Mouse (Mus musculus) hindbrain, postnatal 0 days (tissue): ENCODE measurements at regions not wholly inside any gene's neighbourhood (a gene's known extent, or its start where the extent isn't known, plus 50 kb on each side); places are given as distances from the start of the nearest gene placed in this dataset.
A peak's percentile ranks its signal among the peaks of the same experiment; 100 is the strongest.

Source experiments
- ATAC-seq: fragments of 200-750 bp; cut with Nextera tagmentation; 2 replicates; pipeline ENCODE4 v1.8.0; 2017; ENCODE audit warnings: mild to moderate bottlenecking, moderate TSS enrichment, moderate library complexity
- DNase-seq: peaks from one replicate; pipeline ENCODE4 v3.0.0-alpha.2; 2015; ENCODE audit warnings: low spot score
- H3K27ac ChIP-seq: fragments of 300-500 bp; sonication (generic); 2 replicates; pipeline ENCODE4 v1.5.1; 2014; ENCODE audit warnings: mild to moderate bottlenecking
- H3K27me3 ChIP-seq: fragments of 300-500 bp; sonication (generic); 2 replicates; pipeline ENCODE4 v1.6.1; 2014; ENCODE audit warnings: low read length, mixed read lengths; ENCODE audit not compliant: insufficient read depth
- H3K36me3 ChIP-seq: fragments of 300-500 bp; sonication (generic); 2 replicates; pipeline ENCODE4 v1.6.1; 2014; ENCODE audit warnings: low read length, mixed read lengths; ENCODE audit not compliant: insufficient read depth
- H3K4me1 ChIP-seq: fragments of 300-500 bp; sonication (generic); 2 replicates; pipeline ENCODE4 v1.6.1; 2014; ENCODE audit warnings: antibody characterized with exemption, low read length, mixed read lengths; ENCODE audit not compliant: insufficient read depth
- H3K4me2 ChIP-seq: fragments of 300-500 bp; sonication (generic); 2 replicates; pipeline ENCODE4 v1.6.1; 2014; ENCODE audit warnings: low read depth, mild to moderate bottlenecking, low read length, moderate library complexity, mixed read lengths
- H3K4me3 ChIP-seq: fragments of 300-500 bp; sonication (generic); 2 replicates; pipeline ENCODE4 v1.5.1; 2014; ENCODE audit warnings: low read length
- H3K9ac ChIP-seq: fragments of 300-500 bp; sonication (generic); replicated peaks from 2 replicates; pipeline ENCODE4 v1.6.1; 2014; ENCODE audit warnings: mild to moderate bottlenecking, low read length, moderate library complexity, mixed read lengths
- H3K9me3 ChIP-seq: fragments of 300-500 bp; sonication (generic); 2 replicates; pipeline ENCODE4 v1.6.1; 2016; ENCODE audit warnings: low read length, mixed read lengths
- CTCF ChIP-seq: IDR thresholded peaks from 2 replicates; pipeline ENCODE4 v1.5.1; 2016; ENCODE audit warnings: antibody characterized with exemption, control low read depth, low read depth
- WGBS: fragments of 180-500 bp; shearing (Covaris S2); extraction: QIAGEN DNeasy Blood & Tissue Kit; methylation state at CpG from one replicate; pipeline ENCODE4 v1.1.7; 2014; 5-methylcytosine and 5-hydroxymethylcytosine counted together

DNA sequence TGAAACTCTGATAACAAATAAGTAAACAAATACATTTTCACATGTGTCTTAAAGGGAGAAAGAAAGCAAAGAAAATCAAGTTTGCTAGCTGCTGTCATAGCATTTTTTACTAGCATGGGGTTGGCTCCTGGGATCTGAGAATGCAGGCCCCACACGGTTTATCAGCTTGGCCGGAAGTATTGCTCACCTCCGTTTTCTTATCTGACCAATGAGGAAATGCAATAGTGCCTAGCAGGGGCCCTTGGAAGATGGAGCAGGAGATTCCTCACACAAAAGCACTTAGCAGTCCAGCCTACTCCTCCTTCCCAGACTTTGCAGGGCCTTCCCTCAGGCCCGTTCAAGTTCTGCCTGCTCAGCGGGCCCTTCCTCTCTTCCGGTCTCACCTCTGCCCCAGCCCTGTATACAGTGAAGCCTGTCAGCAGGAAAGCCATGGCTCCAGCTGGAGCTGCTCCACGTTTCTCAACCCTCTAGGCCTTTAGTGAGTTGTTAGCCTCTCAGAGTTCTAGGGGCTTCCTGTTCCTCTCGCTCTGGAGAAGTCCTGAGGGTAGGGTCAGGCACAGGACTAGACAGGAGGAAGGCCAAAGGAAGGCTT lies 270.5 kb downstream of the Uaca start:
- no peak overlapping the region for H3K27ac ChIP-seq
- H3K27me3 ChIP-seq: no peaks in the 10 kb centered on the region
- H3K9ac ChIP-seq: no peak overlapping the region
- WGBS: 78% methylated on average over 8 of the region's 8 CpGs
- H3K4me3 ChIP-seq: no peak overlapping the region
- DNase-seq: no peak
- H3K4me1 ChIP-seq: no peaks in the 10 kb centered on the region
- ATAC-seq: no peak
- no peaks in the 10 kb centered on the region for H3K36me3 ChIP-seq
- H3K9me3 ChIP-seq: no peaks in the 10 kb centered on the region
- no peak for TF ChIP-seq CTCF
- H3K4me2 ChIP-seq: no peak overlapping the region

GRCm38 (mm10) chr9:61069553-61070314 lies 275.4 kb downstream of the Uaca start:
- H3K27ac ChIP-seq: no peak overlapping the region
- TF ChIP-seq CTCF: 0 out of 2 replicates have a peak, but pooled peaks have one; percentile 25
- DNase-seq: no peak

GRCm38 (mm10) chr9:61070315-61070707 lies 276.0 kb downstream of the Uaca start:
- H3K4me3 ChIP-seq: no peak overlapping the region
- no peak overlapping the region for H3K27ac ChIP-seq
- WGBS: 43% methylated on average over 8 of the region's 8 CpGs
- no peak overlapping the region for H3K9ac ChIP-seq
- H3K27me3 ChIP-seq: no peaks in the 10 kb centered on the region
- no peaks in the 10 kb centered on the region for H3K9me3 ChIP-seq
- H3K4me1 ChIP-seq: no peaks in the 10 kb centered on the region
- no peak for DNase-seq
- no peaks in the 10 kb centered on the region for H3K36me3 ChIP-seq
- H3K4me2 ChIP-seq: no peak overlapping the region
- no peak for ATAC-seq
- no peak for TF ChIP-seq CTCF

More at GRCm38 (mm10) chr9:61069553-61070314, 275.4 kb downstream of the Uaca start:
- 36% methylated on average over 13 of the region's 13 CpGs for WGBS
- Histone ChIP-seq H3K4me3 (no peak overlapping the region), H3K36me3 (no peaks in the 10 kb centered on the region), H3K9ac (no peak overlapping the region), H3K4me2 (no peak overlapping the region), H3K4me1 (no peaks in the 10 kb centered on the region), H3K27me3 (no peaks in the 10 kb centered on the region), H3K9me3 (no peaks in the 10 kb centered on the region)
- no peak for ATAC-seq

- Histone ChIP-seq H3K27me3 (no peaks in the 10 kb centered on the region), H3K9me3 (no peaks in the 10 kb centered on the region), H3K27ac (no peak overlapping the region), H3K9ac (no peak overlapping the region), H3K4me3 (no peak overlapping the region), H3K4me2 (no peak overlapping the region), H3K4me1 (no peaks in the 10 kb centered on the region), H3K36me3 (no peaks in the 10 kb centered on the region)
- no peak for TF ChIP-seq CTCF
- WGBS: 29% methylated on average over 9 of the region's 9 CpGs
- no peak for ATAC-seq
- DNase-seq: no peak
Observed at GRCm38 (mm10) chr9:61070861-61071260, 276.5 kb downstream of the Uaca start.

DNA sequence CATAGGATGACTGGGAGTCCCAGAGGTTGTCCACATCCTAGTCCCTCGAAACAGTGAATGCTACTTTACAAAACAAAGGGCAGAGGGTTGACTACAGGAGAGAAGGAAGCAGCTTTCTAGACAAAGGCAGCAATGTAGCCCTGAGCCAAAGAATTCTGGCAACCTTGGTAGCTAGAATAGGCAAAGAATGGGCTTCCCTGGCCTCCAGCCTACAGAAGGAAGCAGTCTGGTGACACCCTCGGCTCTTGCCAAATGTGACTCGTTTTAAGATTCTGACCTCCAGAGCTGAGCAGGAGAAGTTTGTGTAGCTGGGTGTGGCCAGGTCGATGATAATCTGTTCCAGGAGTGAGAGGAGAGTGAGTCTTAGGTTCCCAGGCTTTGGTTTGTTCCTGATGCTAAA lies 279.1 kb downstream of the Uaca start:
- Histone ChIP-seq H3K4me2 (no peak overlapping the region), H3K4me3 (no peak overlapping the region), H3K27me3 (no peaks in the 10 kb centered on the region), H3K27ac (no peak overlapping the region), H3K36me3 (no peaks in the 10 kb centered on the region), H3K9ac (no peak overlapping the region), H3K9me3 (no peaks in the 10 kb centered on the region), H3K4me1 (no peaks in the 10 kb centered on the region)
- no peak for TF ChIP-seq CTCF
- DNase-seq (no peak), ATAC-seq (no peak)
- whole genome bisulfite sequencing: 43% methylated on average over 4 of the region's 4 CpGs

DNA sequence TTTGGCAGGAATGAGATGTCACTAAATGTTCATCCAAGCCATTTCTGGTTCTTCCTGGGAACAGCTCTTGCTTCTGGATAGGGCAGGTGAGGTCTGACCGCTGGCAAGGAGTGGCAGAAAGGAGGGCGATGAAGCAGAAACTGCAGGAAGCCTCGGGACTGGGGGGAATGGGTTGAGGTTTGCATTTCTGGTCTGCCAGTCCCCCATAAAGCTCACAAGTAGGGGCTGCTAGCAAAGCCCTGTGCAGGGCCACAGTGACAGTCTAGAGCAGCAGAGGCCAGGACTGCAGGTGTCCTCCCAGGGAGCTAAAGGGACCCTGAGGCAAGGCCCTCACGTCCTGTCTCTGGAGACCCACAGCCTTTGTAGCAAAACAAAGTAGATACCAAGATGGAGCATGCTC lies 280.7 kb downstream of the Uaca start:
- no peak overlapping the region for H3K4me2 ChIP-seq
- 62% methylated on average over 4 of the region's 4 CpGs for whole genome bisulfite sequencing
- no peak for ATAC-seq

DNA sequence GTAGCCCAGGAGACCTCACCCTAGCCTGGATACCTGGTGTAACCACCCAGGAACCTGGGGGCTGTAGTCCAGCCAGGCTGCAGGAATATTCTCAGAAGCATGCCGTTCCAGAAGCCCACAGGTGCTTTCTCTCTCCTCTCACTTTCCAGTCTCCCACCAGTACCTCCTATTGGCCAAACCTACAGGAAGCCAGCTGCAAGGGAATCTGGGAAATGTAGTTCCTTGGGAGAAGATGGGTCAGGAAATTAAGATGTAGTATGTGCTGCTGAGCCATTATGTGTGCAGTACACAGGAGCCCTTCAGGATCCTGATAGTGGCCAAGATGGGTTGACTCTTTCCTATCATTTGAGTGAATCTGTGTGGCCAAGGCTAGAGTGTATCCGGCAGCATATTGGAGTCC lies 282.8 kb downstream of the Uaca start:
- no peak for TF ChIP-seq CTCF
- 72% methylated on average over 2 of the region's 2 CpGs for WGBS
- ATAC-seq (no peak), DNase-seq (peak; percentile 60)
- Histone ChIP-seq H3K4me3 (no peak overlapping the region), H3K27me3 (no peaks in the 10 kb centered on the region), H3K4me1 (peaks cover 10% of the 10 kb centered on the region), H3K4me2 (no peak overlapping the region), H3K9ac (no peak overlapping the region), H3K27ac (no peak overlapping the region), H3K9me3 (no peaks in the 10 kb centered on the region), H3K36me3 (no peaks in the 10 kb centered on the region)

More for the DNA sequence above, 280.7 kb downstream of the Uaca start:
- Histone ChIP-seq H3K4me1 (no peaks in the 10 kb centered on the region), H3K36me3 (no peaks in the 10 kb centered on the region), H3K4me3 (no peak overlapping the region), H3K27me3 (no peaks in the 10 kb centered on the region), H3K9ac (no peak overlapping the region), H3K27ac (no peak overlapping the region), H3K9me3 (no peaks in the 10 kb centered on the region)
- no peak for DNase-seq
- TF ChIP-seq CTCF: no peak
